Mouse (Mus musculus) activated CD4-positive, CD25-positive, alpha-beta regulatory T cell, adult 9 weeks (primary cell): ENCODE results near the gene Olfr591. TPM values are rescaled to one million over a fixed set of nuclear protein-coding genes. Genes with fewer than 3 reads are reported as not detected.

Source experiments
- polyA plus RNA-seq: library from polyadenylated mRNA; unstranded; fragments of 100-300 nt; shearing (Covaris generic); gene quantifications from one replicate; pipeline ENCODE4 v1.2.1, GENCODE M21; 2017

Olfr591 gene
- not detected for polyA plus RNA-seq

DNA sequence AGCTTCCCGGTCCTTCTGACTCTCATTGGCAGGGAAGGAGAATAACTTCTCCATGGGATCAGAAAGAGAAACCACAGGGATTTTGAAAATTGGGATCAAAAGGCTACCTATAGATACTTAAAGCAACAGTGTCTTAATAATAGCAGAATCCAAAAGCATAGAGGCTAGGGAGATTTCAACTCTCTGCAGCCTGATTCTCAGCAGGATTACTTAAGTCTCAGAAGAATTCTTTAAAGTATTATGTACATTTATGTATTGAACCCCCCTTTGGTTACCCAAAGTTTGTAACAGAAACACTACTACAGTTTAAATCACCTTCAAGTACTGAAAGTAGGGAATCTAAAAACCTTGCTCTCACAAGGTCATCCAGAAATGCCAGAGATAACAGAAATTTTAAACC is at the start of gene Olfr591:
Gene Olfr591, minus strand, starts transcription at position 101 of the 400 bp plus-strand sequence.

DNA sequence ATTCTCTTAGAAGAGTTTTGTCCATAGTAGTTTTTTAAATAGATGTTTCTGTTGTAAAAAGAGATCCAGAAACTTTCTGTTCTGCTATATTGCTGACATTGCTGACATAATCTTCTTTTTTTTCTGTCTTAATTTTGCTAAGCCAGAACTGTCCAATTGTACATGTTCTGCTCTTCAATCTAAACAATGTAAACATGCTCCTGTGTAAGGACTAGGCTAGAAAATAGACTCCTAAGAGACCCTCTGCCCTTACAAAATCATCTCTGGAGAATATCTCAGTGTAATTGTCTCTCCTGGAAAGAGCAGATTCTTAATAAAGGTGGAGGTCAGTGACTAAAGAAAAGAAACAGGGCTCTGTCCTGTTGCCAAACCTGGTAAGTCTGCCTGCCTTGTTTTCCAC is 38.6 kb upstream of the Olfr591 start, which contains the start of gene Olfr594:
Gene Olfr594, plus strand, starts transcription at position 301 of the 400 bp plus-strand sequence.

DNA sequence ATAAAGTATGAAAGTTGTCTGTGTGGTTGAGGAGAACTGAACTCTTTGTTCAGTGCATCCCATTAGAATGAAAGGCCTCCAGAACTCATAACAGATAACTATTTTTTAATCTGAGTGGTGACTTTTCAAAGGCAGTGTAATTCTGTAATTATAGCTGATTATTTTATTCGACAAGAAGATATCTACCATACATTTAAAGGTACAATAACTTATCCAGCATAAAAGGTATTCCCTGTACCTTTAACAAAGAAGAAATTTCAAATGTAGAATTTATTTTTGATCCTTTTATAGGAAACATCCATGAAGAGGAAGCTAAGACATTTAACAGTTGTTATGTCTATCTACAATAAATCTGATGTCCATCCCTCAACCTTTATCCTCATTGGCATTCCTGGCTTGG is 33.4 kb upstream of the Olfr591 start, which contains the start of gene Olfr593:
Gene Olfr593, plus strand, starts transcription at position 301 of the 400 bp plus-strand sequence.

DNA sequence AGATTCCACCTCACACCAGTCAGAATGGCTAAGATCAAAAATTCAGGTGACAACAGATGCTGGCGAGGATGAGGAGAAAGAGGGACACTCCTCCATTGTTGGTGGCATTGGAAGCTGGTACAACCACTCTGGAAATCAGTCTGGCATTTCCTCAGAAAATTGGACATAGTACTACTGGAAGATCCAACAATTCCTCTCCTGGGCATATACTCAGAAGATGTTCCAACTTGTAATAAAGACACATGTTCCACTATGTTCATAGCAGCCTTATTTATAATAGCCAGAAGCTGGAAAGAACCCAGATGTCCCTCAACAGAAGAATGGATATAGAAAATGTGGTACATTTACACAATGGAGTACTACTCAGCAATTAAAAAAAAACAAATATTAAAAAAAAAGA is 6.4 kb upstream of the Olfr591 start, which contains the start of gene Olfr592:
Gene Olfr592, plus strand, starts transcription at position 301 of the 400 bp plus-strand sequence.

DNA sequence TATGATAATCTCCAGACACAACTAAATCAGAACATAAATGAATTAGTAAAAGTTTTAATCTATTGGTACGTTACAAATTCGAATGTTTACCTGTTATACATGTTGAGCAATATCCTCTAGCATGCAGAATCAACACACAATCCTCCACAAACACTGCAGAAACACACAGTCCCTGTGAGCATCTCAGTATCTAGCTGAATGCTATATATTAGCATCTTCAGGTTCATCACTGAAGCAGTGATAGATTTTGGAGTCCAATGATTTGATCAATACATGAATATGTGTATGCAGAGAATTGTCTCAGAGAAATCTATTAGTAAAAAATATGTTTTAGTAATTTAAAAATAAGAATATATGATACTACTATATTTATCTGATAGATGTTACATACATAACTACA is 21.9 kb downstream of the Olfr591 start, which contains the start of gene Olfr589:
Gene Olfr589, minus strand, starts transcription at position 101 of the 400 bp plus-strand sequence.

DNA sequence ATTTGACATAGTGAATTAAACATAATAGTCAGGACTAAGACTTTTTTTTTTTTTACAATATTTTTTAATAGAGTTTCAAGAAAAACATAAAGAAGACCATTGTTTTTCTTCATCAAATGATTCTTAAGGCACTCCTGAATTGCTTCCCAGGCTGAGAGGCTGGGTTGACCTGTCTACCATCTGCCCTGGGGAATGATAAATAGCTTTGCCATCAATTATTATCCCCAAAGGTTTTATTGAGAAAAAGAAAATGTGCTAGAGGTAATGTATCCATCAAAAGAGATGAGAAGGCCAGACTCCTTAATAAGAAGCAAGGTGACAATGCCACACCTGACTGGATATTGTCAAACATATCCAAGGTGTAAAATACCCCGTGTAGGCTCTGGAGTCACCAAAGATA is 37.6 kb downstream of the Olfr591 start, which contains the start of gene Olfr588-ps1:
Gene Olfr588-ps1, plus strand, starts transcription at position 301 of the 400 bp plus-strand sequence.

DNA sequence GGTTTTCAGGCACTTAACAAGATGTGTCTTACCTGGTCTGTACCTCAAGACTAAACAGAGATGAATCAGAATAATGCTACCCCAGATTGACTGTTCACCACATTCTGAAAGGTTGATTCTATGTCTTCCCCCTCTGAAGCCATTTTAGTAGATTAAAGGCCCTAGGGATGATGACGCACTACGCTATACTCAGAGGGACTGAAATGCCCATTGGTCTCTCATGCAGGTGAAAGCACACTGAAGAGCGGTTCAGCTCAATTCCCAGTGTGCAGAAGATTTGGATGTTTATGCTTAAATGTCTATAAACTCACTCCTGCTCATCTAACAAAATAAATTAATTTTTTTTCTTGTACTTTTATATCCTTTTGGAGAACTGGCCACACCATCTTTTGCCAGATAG is 52.6 kb downstream of the Olfr591 start, which contains the start of gene Olfr586:
Gene Olfr586, minus strand, starts transcription at position 101 of the 400 bp plus-strand sequence.

Other genes with a start within 250 kb of the Olfr591 start
- gene Olfr573-ps1, start 235.8 kb downstream of the Olfr591 start, polyA plus RNA-seq, result not detected
- gene Olfr574, start 229.9 kb downstream of the Olfr591 start, polyA plus RNA-seq, result not detected
- gene Olfr575, start 219.6 kb downstream of the Olfr591 start, polyA plus RNA-seq, result not detected
- gene Olfr576, start 215.7 kb downstream of the Olfr591 start, polyA plus RNA-seq, result not detected
- not detected for gene Olfr577, start 202.4 kb downstream of the Olfr591 start, polyA plus RNA-seq
- not detected for gene Olfr578, start 189.0 kb downstream of the Olfr591 start, polyA plus RNA-seq
- gene Olfr582, start 140.3 kb downstream of the Olfr591 start, polyA plus RNA-seq, result not detected
- gene Olfr583, start 127.0 kb downstream of the Olfr591 start, polyA plus RNA-seq, result not detected
- not detected for gene Olfr584, start 96.5 kb downstream of the Olfr591 start, polyA plus RNA-seq
- gene Olfr585, start 80.6 kb downstream of the Olfr591 start, polyA plus RNA-seq, result not detected
- gene Olfr586, start 52.7 kb downstream of the Olfr591 start, polyA plus RNA-seq, result not detected
- not detected for gene Olfr588-ps1, start 37.5 kb downstream of the Olfr591 start, polyA plus RNA-seq
- gene Olfr589, start 22.0 kb downstream of the Olfr591 start, polyA plus RNA-seq, result not detected
- gene Olfr592, start 6.5 kb upstream of the Olfr591 start, polyA plus RNA-seq, result not detected
- not detected for gene Olfr593, start 33.5 kb upstream of the Olfr591 start, polyA plus RNA-seq
- gene Olfr594, start 38.7 kb upstream of the Olfr591 start, polyA plus RNA-seq, result not detected
- not detected for gene Usp17ld, start 74.2 kb upstream of the Olfr591 start, polyA plus RNA-seq
- not detected for gene Olfr596, start 127.3 kb upstream of the Olfr591 start, polyA plus RNA-seq
- not detected for gene Olfr597, start 138.0 kb upstream of the Olfr591 start, polyA plus RNA-seq
- not detected for gene Olfr598, start 145.2 kb upstream of the Olfr591 start, polyA plus RNA-seq
- gene Olfr599, start 157.6 kb upstream of the Olfr591 start, polyA plus RNA-seq, result not detected
- gene Olfr600, start 171.3 kb upstream of the Olfr591 start, polyA plus RNA-seq, result not detected
- not detected for gene Olfr601, start 184.3 kb upstream of the Olfr591 start, polyA plus RNA-seq
- gene Olfr603, start 207.8 kb upstream of the Olfr591 start, polyA plus RNA-seq, result not detected
- gene Usp17lc, start 236.7 kb upstream of the Olfr591 start, polyA plus RNA-seq, result not detected